Mouse (Mus musculus) heart, embryonic 11.5 days (tissue): ENCODE data around the gene Mib2. TPM values are rescaled to one million over a fixed set of nuclear protein-coding genes. Genes with fewer than 3 reads are reported as not detected.
A peak's percentile ranks its signal among the peaks of the same experiment; 100 is the strongest.

Source experiments
- ATAC-seq: fragments of 200-750 bp; cut with Nextera tagmentation; replicated peaks from 2 replicates; pipeline ENCODE4 v1.8.0; 2017; ENCODE audit warnings: moderate library complexity; ENCODE audit not compliant: insufficient number of reproducible peaks, low FRiP score, low TSS enrichment
- H3K27ac ChIP-seq: fragments of 300-500 bp; sonication (generic); 2 replicates; pipeline ENCODE4 v1.5.1; 2014; ENCODE audit warnings: mild to moderate bottlenecking, low read depth, low read length
- H3K27me3 ChIP-seq: fragments of 300-500 bp; sonication (generic); 2 replicates; pipeline ENCODE4 v1.6.1; 2014; ENCODE audit warnings: mild to moderate bottlenecking, low read length, mixed read lengths; ENCODE audit not compliant: control insufficient read depth, insufficient read depth
- H3K36me3 ChIP-seq: fragments of 300-500 bp; sonication (generic); 2 replicates; pipeline ENCODE4 v1.6.1; 2014; ENCODE audit warnings: mild to moderate bottlenecking, low read length, moderate library complexity, mixed read lengths; ENCODE audit not compliant: control insufficient read depth, insufficient read depth
- H3K4me1 ChIP-seq: fragments of 300-500 bp; sonication (generic); 2 replicates; pipeline ENCODE4 v1.6.1; 2014; ENCODE audit warnings: low read length; ENCODE audit not compliant: control insufficient read depth, insufficient read depth
- H3K4me2 ChIP-seq: fragments of 300-500 bp; sonication (generic); 2 replicates; pipeline ENCODE4 v1.6.1; 2014; ENCODE audit warnings: mild to moderate bottlenecking, moderate library complexity
- H3K4me3 ChIP-seq: fragments of 300-500 bp; sonication (generic); 2 replicates; pipeline ENCODE4 v1.5.1; 2014; ENCODE audit warnings: low read depth, low read length
- H3K9ac ChIP-seq: fragments of 300-500 bp; sonication (generic); 2 replicates; pipeline ENCODE4 v1.6.1; 2014; ENCODE audit warnings: mild to moderate bottlenecking, low read depth, low read length, moderate library complexity
- H3K9me3 ChIP-seq: fragments of 300-500 bp; sonication (generic); replicated peaks from 2 replicates; pipeline ENCODE4 v1.6.1; 2016; ENCODE audit warnings: low read length; ENCODE audit not compliant: control insufficient read depth
- WGBS: fragments of 180-500 bp; shearing (Covaris S2); extraction: QIAGEN DNeasy Blood & Tissue Kit; methylation state at CpG from one replicate; pipeline ENCODE4 v1.1.7; 2014; ENCODE audit not compliant: insufficient replicate concordance; 5-methylcytosine and 5-hydroxymethylcytosine counted together
- polyA plus RNA-seq: library from polyadenylated mRNA; unstranded; fragments of >200 nt; fragmentation: Nextera tagmentation; extraction: Ambion mirVana; gene quantifications from 2 replicates; pipeline ENCODE4 v1.2.1, GENCODE M21; 2014

Gene Mib2
- polyA plus RNA-seq, 1 experiment from 2014 or later, result 8.9 TPM

GRCm38 (mm10) chr4:155654456-155655298 is 14.3 kb downstream of the Mib2 start:
- peak; percentile 12; the same call in 1 of the 2 replicates for ATAC-seq
- Histone ChIP-seq H3K4me3 (peak overlapping the region; percentile 46), H3K27ac (no peak overlapping the region), H3K4me1 (peaks cover 40% of the 10 kb centered on the region), H3K9ac (peak overlapping the region; percentile 63), H3K27me3 (peaks cover 30% of the 10 kb centered on the region), H3K36me3 (peaks cover 18% of the 10 kb centered on the region), H3K4me2 (peak overlapping the region; percentile 77), H3K9me3 (no peaks in the 10 kb centered on the region)
- 2% methylated on average over 52 of the region's 52 CpGs for WGBS

- WGBS, result 1% methylated on average over 6 of the region's 6 CpGs
- Histone ChIP-seq H3K4me3 (peak overlapping the region; percentile 46), H3K9me3 (no peaks in the 10 kb centered on the region), H3K27ac (no peak overlapping the region), H3K9ac (peak overlapping the region; percentile 74; the same call in 1 of the 2 replicates), H3K4me1 (peaks cover 40% of the 10 kb centered on the region), H3K36me3 (peaks cover 24% of the 10 kb centered on the region), H3K4me2 (peak overlapping the region; percentile 77), H3K27me3 (peaks cover 30% of the 10 kb centered on the region)
- ATAC-seq, result no peak
Measured at GRCm38 (mm10) chr4:155654183-155654455, 14.9 kb downstream of the Mib2 start.

DNA sequence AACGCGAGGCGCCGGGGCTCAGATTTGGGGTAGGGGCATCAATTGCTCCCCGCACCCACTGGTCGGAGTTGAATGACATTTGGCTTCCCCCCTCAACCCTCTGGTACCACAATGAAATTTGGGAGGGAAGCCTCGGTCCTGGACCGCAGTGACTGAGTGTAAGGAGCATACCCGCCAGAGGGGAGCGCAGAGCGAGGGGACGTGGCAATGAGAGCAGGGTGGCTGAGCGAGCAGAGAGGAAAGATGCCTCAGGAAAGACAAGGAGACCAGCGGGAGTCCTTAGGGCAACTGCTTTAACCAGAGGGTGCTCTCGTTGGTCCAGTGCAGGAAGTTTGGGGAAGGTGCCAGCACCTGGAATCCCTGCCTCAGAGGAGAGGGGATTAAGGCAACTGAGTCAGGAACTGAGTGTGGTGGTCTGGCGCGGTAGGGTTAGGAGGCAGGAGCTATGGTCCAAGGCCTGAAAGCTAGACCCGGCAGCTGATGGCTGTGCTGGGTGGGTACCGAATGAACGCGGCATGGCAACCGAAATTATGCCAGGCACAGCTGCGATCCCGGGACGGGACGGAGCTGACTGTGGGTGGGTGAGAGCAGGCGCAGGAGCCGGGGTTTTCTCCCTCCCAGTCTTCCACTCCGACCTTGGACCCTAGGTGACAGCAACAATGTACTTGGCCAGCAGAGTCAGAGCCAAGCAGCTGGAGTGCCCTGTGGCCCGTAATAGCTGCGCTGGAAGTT is 15.4 kb downstream of the Mib2 start:
- Histone ChIP-seq H3K27ac (peak overlapping the region; percentile 89), H3K36me3 (peaks cover 26% of the 10 kb centered on the region), H3K27me3 (peaks cover 30% of the 10 kb centered on the region), H3K9ac (peak overlapping the region; percentile 74), H3K4me3 (peak overlapping the region; percentile 46), H3K4me2 (peak overlapping the region; percentile 77), H3K9me3 (no peaks in the 10 kb centered on the region), H3K4me1 (peaks cover 40% of the 10 kb centered on the region)
- 2% methylated on average over 31 of the region's 31 CpGs for WGBS
- no peak for ATAC-seq

DNA sequence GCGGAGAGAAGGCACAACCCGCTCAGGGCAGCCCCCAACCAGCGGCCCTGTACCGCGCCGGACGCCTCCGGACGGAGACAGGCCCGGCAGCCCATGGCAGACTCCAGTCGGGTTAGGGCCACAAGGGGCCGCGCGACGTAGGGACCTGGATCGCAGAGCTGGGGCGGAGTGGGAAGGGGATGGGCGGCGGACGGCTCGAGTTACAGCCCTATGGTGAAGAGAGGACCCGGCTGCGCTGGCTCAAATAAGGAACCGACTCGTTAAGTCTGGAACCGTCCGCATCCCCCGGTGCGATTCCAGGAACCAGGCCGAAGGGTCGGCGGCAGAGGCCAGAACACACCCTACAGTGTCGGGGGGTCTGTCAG is 15.9 kb downstream of the Mib2 start, which contains the start of gene Mmp23:
TSS of gene Mmp23 (minus strand) at position 299 of the 365 bp plus-strand sequence.
- peaks cover 40% of the 10 kb centered on the region for H3K4me1 ChIP-seq
- H3K4me3 ChIP-seq, result peak within 1 kb of the TSS; percentile 46
- no peaks in the 10 kb centered on the region for H3K9me3 ChIP-seq
- peak within 1 kb of the TSS; percentile 77 for H3K4me2 ChIP-seq
- peak; percentile 29; the same call in 1 of the 2 replicates for ATAC-seq
- peak within 1 kb of the TSS; percentile 89 for H3K27ac ChIP-seq
- WGBS, result 1% methylated on average over 33 of the region's 33 CpGs
- peaks cover 30% of the 10 kb centered on the region for H3K27me3 ChIP-seq
- peaks cover 31% of the 10 kb centered on the region for H3K36me3 ChIP-seq
- peak within 1 kb of the TSS; percentile 74 for H3K9ac ChIP-seq

DNA sequence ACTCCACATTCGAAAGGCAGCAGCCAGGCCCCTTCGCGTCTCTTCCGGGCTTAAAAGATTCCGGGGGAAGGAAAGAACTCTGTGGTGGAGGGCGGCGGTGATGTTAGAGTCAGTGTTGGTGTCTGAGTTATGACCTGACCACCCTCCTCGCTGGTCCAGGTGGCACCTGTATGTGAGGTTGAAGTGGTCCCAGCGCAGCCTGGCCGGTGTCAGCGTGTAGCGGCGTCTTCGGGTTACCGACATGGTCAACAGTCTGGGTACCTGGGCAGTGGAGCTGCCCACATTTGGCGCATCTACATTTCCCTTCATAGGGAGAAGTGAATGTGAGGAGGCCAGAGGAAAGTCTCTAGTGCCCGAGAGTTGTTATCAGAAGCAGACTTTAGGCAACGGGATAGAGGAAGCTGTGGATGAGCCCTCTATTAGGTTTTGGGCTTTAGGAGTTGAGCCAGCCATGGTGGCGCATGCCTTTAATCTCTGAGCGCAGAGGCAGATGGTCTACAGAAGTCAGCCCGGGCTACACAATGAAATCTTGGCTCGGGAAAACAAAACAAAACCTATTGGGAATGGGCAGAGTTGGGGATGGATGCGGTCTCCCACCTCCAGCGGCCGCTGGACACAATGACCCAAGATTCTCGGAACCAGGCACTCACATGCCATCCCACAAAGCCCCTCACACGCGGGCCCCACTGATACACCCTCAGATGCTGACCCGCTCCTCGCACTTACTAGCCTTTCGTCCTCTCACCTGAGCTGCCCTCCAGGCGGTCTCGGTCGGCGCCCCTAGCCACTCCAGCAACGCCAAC is 16.5 kb downstream of the Mib2 start:
- Histone ChIP-seq H3K4me3 (peak overlapping the region; percentile 46), H3K4me2 (peak overlapping the region; percentile 77), H3K4me1 (peaks cover 40% of the 10 kb centered on the region), H3K27ac (peak overlapping the region; percentile 89), H3K9me3 (no peaks in the 10 kb centered on the region), H3K36me3 (peaks cover 37% of the 10 kb centered on the region), H3K9ac (peak overlapping the region; percentile 74), H3K27me3 (peaks cover 30% of the 10 kb centered on the region)
- 17% methylated on average over 36 of the region's 36 CpGs for WGBS
- no peak for ATAC-seq

DNA sequence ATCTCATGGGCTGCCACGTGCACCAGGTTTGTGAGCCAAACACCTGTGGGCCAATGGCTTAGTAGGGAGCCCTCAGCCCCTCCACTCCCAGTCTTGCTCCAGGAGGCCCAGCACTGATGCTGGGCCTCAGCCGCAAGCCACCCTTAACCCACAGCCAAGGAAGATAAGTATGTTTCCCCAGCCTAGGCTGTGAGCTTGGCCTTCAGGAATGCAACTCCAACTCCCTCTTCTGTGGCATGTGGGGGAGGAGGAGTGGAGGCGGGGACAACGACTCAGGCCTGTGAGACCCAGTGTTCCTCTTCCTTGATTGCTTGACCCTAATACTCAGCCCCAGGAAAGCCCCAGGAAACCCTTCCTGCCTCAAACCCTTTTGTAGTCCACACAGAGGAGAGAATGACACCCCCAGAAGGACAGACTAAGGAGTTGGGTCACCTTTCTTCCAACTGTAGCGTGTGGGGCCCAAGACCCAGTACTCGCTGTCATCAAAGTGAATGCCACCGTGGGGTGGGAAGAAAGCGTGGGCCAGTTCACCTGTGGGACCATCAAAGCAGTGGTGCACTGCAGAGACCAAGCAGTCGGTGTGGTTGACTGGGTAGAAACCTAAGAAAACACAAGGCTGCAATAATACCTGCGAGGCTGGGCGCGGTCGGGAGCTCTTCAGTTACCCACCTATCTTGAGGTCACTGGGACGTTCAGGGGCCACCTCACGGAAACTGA is 17.3 kb downstream of the Mib2 start:
- Histone ChIP-seq H3K9ac (peak overlapping the region; percentile 43; the same call in 1 of the 2 replicates), H3K4me1 (peaks cover 40% of the 10 kb centered on the region), H3K9me3 (no peaks in the 10 kb centered on the region), H3K27ac (peak overlapping the region; percentile 89), H3K4me2 (peak overlapping the region; percentile 77), H3K27me3 (peaks cover 30% of the 10 kb centered on the region), H3K36me3 (peaks cover 41% of the 10 kb centered on the region), H3K4me3 (peak overlapping the region; percentile 46; the same call in 1 of the 2 replicates)
- 51% methylated on average over 15 of the region's 15 CpGs for WGBS
- ATAC-seq, result peak; percentile 45; the same call in 1 of the 2 replicates

DNA sequence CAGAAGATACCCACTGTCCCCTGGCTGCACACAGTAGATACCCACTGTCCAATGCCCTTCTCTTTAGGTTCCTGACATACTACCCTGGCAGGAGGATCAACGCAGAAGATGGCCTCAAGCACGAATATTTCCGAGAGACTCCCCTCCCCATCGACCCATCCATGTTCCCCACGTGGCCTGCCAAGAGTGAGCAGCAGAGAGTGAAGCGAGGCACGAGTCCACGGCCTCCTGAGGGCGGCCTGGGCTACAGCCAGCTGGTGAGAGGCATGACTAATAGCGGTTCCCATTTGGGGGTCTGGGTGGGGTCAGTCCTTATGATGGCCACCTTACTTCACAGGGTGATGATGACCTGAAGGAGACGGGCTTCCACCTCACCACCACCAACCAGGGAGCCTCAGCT is 19.6 kb downstream of the Mib2 start:
- H3K9ac ChIP-seq, result no peak overlapping the region
- H3K9me3 ChIP-seq, result no peaks in the 10 kb centered on the region
- peaks cover 29% of the 10 kb centered on the region for H3K4me1 ChIP-seq
- H3K4me3 ChIP-seq, result no peak overlapping the region
- H3K36me3 ChIP-seq, result peaks cover 39% of the 10 kb centered on the region
- 88% methylated on average over 11 of the region's 11 CpGs for WGBS
- peaks cover 14% of the 10 kb centered on the region for H3K27me3 ChIP-seq
- H3K27ac ChIP-seq, result no peak overlapping the region
- ATAC-seq, result no peak
- H3K4me2 ChIP-seq, result no peak overlapping the region

GRCm38 (mm10) chr4:155645721-155646120 is 23.3 kb downstream of the Mib2 start:
- Histone ChIP-seq H3K4me2 (no peak overlapping the region), H3K27ac (no peak overlapping the region), H3K4me1 (peaks cover 2% of the 10 kb centered on the region; the same call in 1 of the 2 replicates), H3K9me3 (no peaks in the 10 kb centered on the region), H3K27me3 (no peaks in the 10 kb centered on the region), H3K4me3 (no peak overlapping the region), H3K9ac (no peak overlapping the region), H3K36me3 (peaks cover 61% of the 10 kb centered on the region)
- no peak for ATAC-seq
- WGBS, result 83% methylated on average over 5 of the region's 5 CpGs
